Mouse (Mus musculus): ENCODE data around the gene Ctbs. TPM values are rescaled to one million over a fixed set of nuclear protein-coding genes. Genes with fewer than 3 reads are reported as not detected.

The Ctbs gene
- total RNA-seq, 1 experiment, result 10.4 TPM

DNA sequence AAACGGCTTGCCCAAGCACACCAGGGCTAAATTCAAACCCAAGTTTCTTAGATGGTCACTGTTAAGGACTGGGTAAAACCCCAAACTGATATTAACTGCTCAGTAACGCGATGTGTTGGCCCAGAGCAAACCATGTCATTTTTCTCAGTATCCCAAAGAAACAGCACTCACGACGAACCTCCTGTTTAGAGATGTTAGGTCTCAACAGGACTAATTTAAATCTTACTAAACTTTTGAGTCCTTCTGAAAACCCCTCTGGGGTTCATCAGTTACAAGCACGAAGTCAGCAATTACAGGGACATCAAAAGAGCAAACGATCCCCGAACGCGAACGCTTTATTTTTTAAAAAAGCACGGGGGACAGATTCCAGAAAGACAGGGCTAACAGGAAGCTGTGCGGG lies 49.4 kb downstream of the Ctbs start:
- Histone ChIP-seq H3K36me3 (ENCODE audit: control insufficient read depth, insufficient read depth, low read length, poor library complexity, severe bottlenecking) (peaks cover 3% of the 10 kb centered on the region), H3K9ac (ENCODE audit: insufficient read depth, low read depth, low read length, poor library complexity, severe bottlenecking) (peak overlapping the region; percentile 82), H3K27ac (ENCODE audit: insufficient read depth, low read depth, low read length, poor library complexity, severe bottlenecking) (no peak overlapping the region), H3K9me3 (ENCODE audit: control insufficient read depth, insufficient read depth, low read depth, low read length) (no peaks in the 10 kb centered on the region), H3K4me1 (ENCODE audit: control insufficient read depth in 2 of 2, insufficient read depth in 2 of 2, low read length in 2 of 2, poor library complexity in 1 of 2) (peaks cover 0 to 4% of the 10 kb centered on the region in 2 experiments; a peak in 1 of 4 replicates), H3K4me3 (ENCODE audit: insufficient read depth in 1 of 2, low read depth in 1 of 2, low read length in 2 of 2, poor library complexity in 1 of 2, severe bottlenecking in 1 of 2) (peak overlapping the region; percentile 78 to 95)
- TF ChIP-seq CHD2 (IDR thresholded peaks at IDR 0.05; ENCODE audit: low read depth, low read length) (no peak), HCFC1 (IDR thresholded peaks at IDR 0.05; ENCODE audit: borderline replicate concordance, insufficient read depth, low read length) (no peak), MAFK (IDR thresholded peaks at IDR 0.05; ENCODE audit: insufficient read depth, low read depth, low read length) (no peak), ZNF384 (IDR thresholded peaks at IDR 0.05; ENCODE audit: low read depth, low read length) (no peak), ZC3H11A (IDR thresholded peaks at IDR 0.05; ENCODE audit: borderline replicate concordance, low read depth, low read length) (no peak)
- in situ Hi-C loops (cut with MboI; ENCODE audit: low sequenced_read_pairs in 2 of 2, unreplicated experiment in 2 of 2), result no loop called here
- no peak for DNase-seq (ENCODE audit: low read depth, low spot score)

DNA sequence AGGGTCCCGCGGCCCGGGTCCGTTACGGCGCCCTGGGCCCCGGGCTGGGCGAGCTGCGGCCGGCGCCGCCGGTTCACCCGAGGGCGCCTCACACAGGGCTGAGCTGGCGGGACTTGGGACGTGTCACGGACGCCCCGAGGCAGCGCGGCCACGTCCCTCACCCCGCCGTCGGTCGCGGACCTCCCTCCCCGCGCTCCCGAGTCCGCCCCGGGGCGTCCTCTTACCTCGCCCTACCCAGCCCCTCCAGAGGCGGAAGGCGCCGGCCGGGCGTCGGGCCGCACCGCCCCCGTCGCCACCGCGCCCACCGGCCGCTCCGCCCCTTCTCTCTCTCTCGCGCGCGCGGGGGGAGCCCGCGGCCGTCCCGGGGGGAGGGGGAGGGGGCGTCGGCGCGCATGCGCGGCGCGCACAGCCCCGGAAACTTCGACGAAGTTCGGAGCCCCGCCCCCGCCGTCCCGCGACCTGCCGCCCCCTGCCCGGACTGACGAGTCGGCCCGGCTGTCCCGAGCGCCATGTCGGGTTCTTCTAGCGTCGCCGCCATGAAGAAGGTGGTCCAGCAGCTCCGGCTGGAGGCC lies 49.9 kb downstream of the Ctbs start, which contains the start of the genes Spata1 and Gng5:
Spata1 (minus strand) TSS at position 323 of the 572 bp plus-strand sequence.
Gng5 (plus strand) TSS at position 377 of the 572 bp plus-strand sequence.
- peak within 1 kb of the TSS; percentile 97 for H3K9ac ChIP-seq (ENCODE audit: insufficient read depth, low read depth, low read length, poor library complexity, severe bottlenecking)
- peaks cover 3% of the 10 kb centered on the region for H3K36me3 ChIP-seq (ENCODE audit: control insufficient read depth, insufficient read depth, low read length, poor library complexity, severe bottlenecking)
- peak within 1 kb of the TSS; percentile 88 for H3K27ac ChIP-seq (ENCODE audit: insufficient read depth, low read depth, low read length, poor library complexity, severe bottlenecking)
- peak within 1 kb of the TSS; percentile 95 to 98 for H3K4me3 ChIP-seq (ENCODE audit: insufficient read depth in 1 of 2, low read depth in 1 of 2, low read length in 2 of 2, poor library complexity in 1 of 2, severe bottlenecking in 1 of 2)
- no peaks in the 10 kb centered on the region for H3K9me3 ChIP-seq (ENCODE audit: control insufficient read depth, insufficient read depth, low read depth, low read length)
- no peak for TF ChIP-seq ZC3H11A (IDR thresholded peaks at IDR 0.05; ENCODE audit: borderline replicate concordance, low read depth, low read length)
- peak; percentile 67; the same call in 1 of the 2 replicates for TF ChIP-seq HCFC1 (IDR thresholded peaks at IDR 0.05; ENCODE audit: borderline replicate concordance, insufficient read depth, low read length)
- no peak for TF ChIP-seq MAFK (IDR thresholded peaks at IDR 0.05; ENCODE audit: insufficient read depth, low read depth, low read length)
- DNase-seq (ENCODE audit: low read depth, low spot score), result peak; percentile 49
- H3K4me1 ChIP-seq (ENCODE audit: control insufficient read depth in 2 of 2, insufficient read depth in 2 of 2, low read length in 2 of 2, poor library complexity in 1 of 2), result peaks cover 0 to 4% of the 10 kb centered on the region in 2 experiments; a peak in 1 of 4 replicates
- in situ Hi-C loops (cut with MboI; ENCODE audit: low sequenced_read_pairs in 2 of 2, unreplicated experiment in 2 of 2), result no loop called here

DNA sequence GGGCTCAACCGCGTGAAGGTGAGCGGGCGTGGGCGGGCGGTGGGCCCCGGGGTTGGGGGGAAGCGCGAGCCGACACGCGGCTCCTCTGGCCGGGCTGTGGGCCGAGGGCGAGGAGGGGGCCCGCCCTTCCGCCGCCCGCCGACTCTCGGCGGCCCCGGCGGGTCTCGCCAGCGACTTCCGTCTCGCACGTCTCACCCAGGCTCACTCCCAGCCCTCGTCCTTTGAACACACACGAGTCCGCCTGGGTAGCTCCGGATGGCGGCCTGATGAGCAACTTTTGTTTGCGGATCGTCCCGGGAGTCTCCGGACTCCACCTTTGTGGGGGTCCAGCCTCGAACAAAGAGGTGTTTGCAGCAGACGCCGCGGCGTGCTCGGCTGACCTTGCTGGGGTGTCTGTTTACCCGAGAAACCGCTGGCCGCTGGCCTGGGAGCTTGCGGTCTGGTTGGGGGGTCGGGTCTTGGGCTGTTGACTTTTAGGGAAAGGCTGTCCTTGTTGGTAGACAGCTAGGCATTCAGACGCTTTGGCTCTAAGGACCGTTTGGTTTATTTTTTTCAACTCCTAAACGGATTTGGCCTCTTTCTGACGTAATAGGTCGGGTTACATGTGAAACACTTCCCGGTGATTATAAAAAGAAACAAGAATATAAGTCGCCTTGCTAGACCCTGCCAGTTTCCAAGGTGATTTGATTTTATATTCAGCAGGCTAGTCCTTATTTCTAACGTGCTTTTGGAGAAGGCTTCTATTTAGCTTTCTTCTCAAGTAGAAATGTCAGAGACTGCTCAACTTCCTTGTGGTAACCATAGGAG lies 50.6 kb downstream of the Ctbs start:
- no peaks in the 10 kb centered on the region for H3K9me3 ChIP-seq (ENCODE audit: control insufficient read depth, insufficient read depth, low read depth, low read length)
- peaks cover 3% of the 10 kb centered on the region for H3K36me3 ChIP-seq (ENCODE audit: control insufficient read depth, insufficient read depth, low read length, poor library complexity, severe bottlenecking)
- peak overlapping the region; percentile 95 to 98 for H3K4me3 ChIP-seq (ENCODE audit: insufficient read depth in 1 of 2, low read depth in 1 of 2, low read length in 2 of 2, poor library complexity in 1 of 2, severe bottlenecking in 1 of 2)
- DNase-seq (ENCODE audit: low read depth, low spot score), result no peak
- peak overlapping the region; percentile 88 for H3K27ac ChIP-seq (ENCODE audit: insufficient read depth, low read depth, low read length, poor library complexity, severe bottlenecking)
- TF ChIP-seq CHD2 (IDR thresholded peaks at IDR 0.05; ENCODE audit: low read depth, low read length), result no peak
- no peak for TF ChIP-seq ZC3H11A (IDR thresholded peaks at IDR 0.05; ENCODE audit: borderline replicate concordance, low read depth, low read length)
- no peak for TF ChIP-seq HCFC1 (IDR thresholded peaks at IDR 0.05; ENCODE audit: borderline replicate concordance, insufficient read depth, low read length)
- no peak for TF ChIP-seq MAFK (IDR thresholded peaks at IDR 0.05; ENCODE audit: insufficient read depth, low read depth, low read length)
- TF ChIP-seq ZNF384 (IDR thresholded peaks at IDR 0.05; ENCODE audit: low read depth, low read length), result no peak
- H3K9ac ChIP-seq (ENCODE audit: insufficient read depth, low read depth, low read length, poor library complexity, severe bottlenecking), result peak overlapping the region; percentile 97
- in situ Hi-C loops (cut with MboI; ENCODE audit: low sequenced_read_pairs in 2 of 2, unreplicated experiment in 2 of 2), result no loop called here
- H3K4me1 ChIP-seq (ENCODE audit: control insufficient read depth in 2 of 2, insufficient read depth in 2 of 2, low read length in 2 of 2, poor library complexity in 1 of 2), result peaks cover 0 to 4% of the 10 kb centered on the region in 2 experiments; a peak in 1 of 4 replicates

- Histone ChIP-seq H3K9me3 (ENCODE audit: control insufficient read depth, insufficient read depth, low read depth, low read length) (no peaks in the 10 kb centered on the region), H3K36me3 (ENCODE audit: control insufficient read depth, insufficient read depth, low read length, poor library complexity, severe bottlenecking) (peaks cover 5% of the 10 kb centered on the region), H3K9ac (ENCODE audit: insufficient read depth, low read depth, low read length, poor library complexity, severe bottlenecking) (peak overlapping the region; percentile 97; the same call in 1 of the 2 replicates), H3K4me3 (ENCODE audit: insufficient read depth in 1 of 2, low read depth in 1 of 2, low read length in 2 of 2, poor library complexity in 1 of 2, severe bottlenecking in 1 of 2) (peak overlapping the region; percentile 95 to 98), H3K4me1 (ENCODE audit: control insufficient read depth in 2 of 2, insufficient read depth in 2 of 2, low read length in 2 of 2, poor library complexity in 1 of 2) (peaks cover 0 to 4% of the 10 kb centered on the region in 2 experiments; a peak in 1 of 4 replicates), H3K27ac (ENCODE audit: insufficient read depth, low read depth, low read length, poor library complexity, severe bottlenecking) (no peak overlapping the region)
- TF ChIP-seq ZNF384 (IDR thresholded peaks at IDR 0.05; ENCODE audit: low read depth, low read length) (no peak), CHD2 (IDR thresholded peaks at IDR 0.05; ENCODE audit: low read depth, low read length) (0 out of 2 replicates have a peak, but pooled peaks have one; percentile 3), MAFK (IDR thresholded peaks at IDR 0.05; ENCODE audit: insufficient read depth, low read depth, low read length) (no peak), HCFC1 (IDR thresholded peaks at IDR 0.05; ENCODE audit: borderline replicate concordance, insufficient read depth, low read length) (no peak), ZC3H11A (IDR thresholded peaks at IDR 0.05; ENCODE audit: borderline replicate concordance, low read depth, low read length) (no peak)
- DNase-seq (ENCODE audit: low read depth, low spot score), result no peak
- in situ Hi-C loops (cut with MboI; ENCODE audit: low sequenced_read_pairs in 2 of 2, unreplicated experiment in 2 of 2), result no loop called here
Observed at GRCm38 (mm10) chr3:146500810-146501201, 51.2 kb downstream of the Ctbs start.

Data from ES-E14 (cell line).